Mouse (Mus musculus) adrenal gland, adult 2 months (tissue): ENCODE data around the gene Add2. TPM values are rescaled to one million over a fixed set of nuclear protein-coding genes. Genes with fewer than 3 reads are reported as not detected.
"Not testable (repeated sequence)": the region's sequence is repeated elsewhere in the genome, so short reads cannot be mapped to it uniquely, and the experiment has no call there.

Experiments used
- DNase-seq: peaks from one replicate; pipeline ENCODE4 v3.0.0; 2021
- long read RNA-seq: library from polyadenylated mRNA; stranded (forward); transcript quantifications from one replicate; pipeline ENCODE4 v2.0.0, GENCODE M21; 2021
- polyA plus RNA-seq: library from polyadenylated mRNA; depleted of rRNA; stranded (reverse); fragments of >200 nt; gene quantifications from 2 replicates; pipeline ENCODE4 v1.2.3, GENCODE M21; 2012; rRNA removed
- total RNA-seq, 2 experiments: library from RNA; stranded (reverse); gene quantifications; 2 replicates each; pipeline ENCODE4 v1.2.3; 2021

Gene Add2
- total RNA-seq (1 to 10 TPM in 1 of 2 experiments, under 1 TPM in 1; 0.78 to 1.6 TPM), polyA plus RNA-seq (1.7 and 1.9 TPM in 2 replicates)
- long read RNA-seq = 0 reads

GRCm38 (mm10) chr6:86028601-86029322 is at the start of gene Add2:
Add2 (plus strand) TSS chr6:86028681.
- peak; percentile 13 for DNase-seq

- not testable (repeated sequence) for DNase-seq
Measured at GRCm38 (mm10) chr6:85978736-85979135, 49.7 kb upstream of the Add2 start.

DNA sequence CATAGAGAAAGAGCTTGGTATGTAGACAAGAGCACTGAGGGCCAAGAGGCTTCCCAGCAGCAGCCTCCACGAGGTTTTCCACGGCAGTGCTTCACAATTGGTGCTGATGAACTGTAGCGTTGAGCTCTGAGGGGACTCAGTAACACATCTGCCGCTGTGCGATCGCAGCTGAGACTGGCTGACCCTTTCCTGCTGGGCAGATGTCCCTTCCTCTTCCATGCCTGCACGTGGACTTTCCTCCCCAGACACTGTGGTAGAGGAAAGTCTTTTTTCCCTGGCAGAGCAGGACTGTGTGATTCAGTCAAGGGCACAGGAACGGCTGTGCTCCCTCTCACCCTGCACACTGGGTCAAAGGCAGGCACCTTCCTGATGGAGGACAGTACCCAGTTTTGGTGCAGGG is 44.1 kb upstream of the Add2 start:
- no peak for DNase-seq

DNA sequence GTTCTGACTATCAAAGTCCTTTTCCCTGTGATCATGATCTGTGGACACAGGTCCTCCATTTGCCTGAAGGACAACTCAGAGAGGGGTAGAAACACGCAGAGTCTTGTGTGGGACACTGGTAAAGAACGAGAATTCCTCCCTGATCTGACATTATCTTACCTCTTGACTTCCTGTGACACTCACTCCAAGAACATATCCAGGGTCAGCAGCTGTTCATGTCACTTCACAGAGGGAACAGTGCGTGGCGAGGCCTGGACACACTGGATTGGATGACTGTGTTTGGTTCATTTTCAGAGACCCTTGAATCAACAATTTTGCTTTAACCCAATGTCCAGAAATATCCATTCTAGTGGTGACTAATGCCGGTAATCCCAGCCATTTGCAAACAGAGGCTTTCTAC is 38.9 kb upstream of the Add2 start:
- not testable (repeated sequence) for DNase-seq

DNA sequence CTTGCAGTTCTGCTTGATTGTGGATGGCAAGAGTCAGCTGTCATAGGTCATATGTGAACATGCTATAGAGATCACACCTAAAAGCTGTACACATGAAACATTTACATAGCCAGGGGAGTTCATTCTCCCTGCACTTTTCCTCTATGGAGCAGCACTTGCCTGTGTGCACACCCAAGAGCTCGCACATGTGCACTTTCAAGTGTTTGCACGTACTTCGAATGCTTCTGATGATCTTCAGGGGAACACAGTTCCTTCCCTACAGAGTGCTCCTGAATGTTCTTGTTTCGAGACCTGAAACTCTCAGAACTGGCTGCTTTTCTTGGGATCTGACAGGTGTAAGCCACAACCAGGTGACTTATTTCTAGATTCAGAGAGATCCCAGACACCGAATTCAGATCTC is 37.7 kb upstream of the Add2 start:
- DNase-seq = not testable (repeated sequence)

GRCm38 (mm10) chr6:86003405-86003925 is 25.0 kb upstream of the Add2 start:
- peak; percentile 23 for DNase-seq

GRCm38 (mm10) chr6:86004271-86005148 is 24.0 kb upstream of the Add2 start:
- peak; percentile 78 for DNase-seq

- peak; percentile 62 for DNase-seq
Measured at GRCm38 (mm10) chr6:86009980-86010379, 18.5 kb upstream of the Add2 start.

GRCm38 (mm10) chr6:86014812-86015211 is 13.7 kb upstream of the Add2 start:
- peak; percentile 45 for DNase-seq

DNA sequence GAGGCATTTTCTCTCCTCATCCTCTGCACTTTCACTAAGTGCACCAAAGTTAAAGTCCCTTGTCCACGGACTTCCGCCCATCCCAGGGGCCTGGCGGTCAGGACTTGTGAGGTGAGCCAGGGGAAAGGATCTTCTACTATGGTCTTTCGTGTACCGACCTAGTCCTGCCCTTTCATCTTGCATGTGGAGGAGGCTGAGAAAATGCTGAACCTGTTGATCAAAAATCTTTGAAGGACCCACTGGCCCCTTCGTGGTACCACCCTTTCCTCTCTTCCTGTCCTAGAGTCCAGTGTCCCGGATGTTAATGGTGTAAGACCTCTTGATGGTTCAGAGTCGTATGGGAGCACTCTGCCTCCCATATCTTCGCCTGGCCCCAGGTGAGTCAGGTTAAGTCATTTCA is 12.6 kb upstream of the Add2 start, which contains the start of gene Figla:
Gene Figla, plus strand, starts transcription at position 301 of the 400 bp plus-strand sequence.
- DNase-seq = no peak

- no peak for DNase-seq
Measured at GRCm38 (mm10) chr6:86016793-86017350, 11.6 kb upstream of the Add2 start.

DNA sequence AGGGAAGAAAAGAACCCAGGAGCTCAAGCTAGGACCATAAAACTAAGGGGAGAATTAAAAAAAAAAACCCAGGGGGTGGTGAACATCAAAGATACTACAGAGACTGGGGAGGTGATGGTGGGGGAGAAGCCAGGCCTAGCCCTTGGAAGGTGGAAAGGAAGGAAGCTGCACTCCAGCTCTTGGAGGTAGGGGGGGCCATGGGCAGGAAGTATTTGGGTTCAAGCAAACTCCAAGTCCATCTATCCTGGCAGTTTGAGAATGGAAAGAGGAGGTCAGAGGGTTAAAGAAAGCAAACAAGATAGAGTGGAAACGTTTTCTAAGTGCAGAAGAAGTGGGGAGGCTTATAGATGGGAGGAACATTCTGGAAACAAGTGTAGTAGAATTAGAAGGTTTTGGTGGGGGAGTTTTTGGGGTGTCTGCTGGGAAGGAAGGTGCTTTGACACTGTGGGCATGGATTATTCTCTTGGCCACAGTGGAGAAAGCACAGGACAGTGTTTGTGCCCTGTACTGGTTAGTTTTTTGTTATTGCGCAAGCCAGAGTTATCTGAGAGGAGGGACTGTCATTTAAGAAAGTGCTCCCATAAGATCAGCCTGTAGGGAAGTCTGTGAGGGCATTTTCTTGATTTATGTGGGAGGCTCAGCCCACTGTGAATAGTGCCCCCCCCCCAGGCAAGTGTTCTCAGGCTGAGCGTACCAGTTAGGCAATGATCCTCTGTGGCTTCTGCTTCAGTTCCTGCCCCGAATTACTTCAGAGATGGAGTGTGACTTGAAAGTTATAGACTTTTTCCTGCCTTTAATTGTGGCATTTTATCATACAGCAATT is 8.9 kb upstream of the Add2 start:
- DNase-seq = no peak

DNA sequence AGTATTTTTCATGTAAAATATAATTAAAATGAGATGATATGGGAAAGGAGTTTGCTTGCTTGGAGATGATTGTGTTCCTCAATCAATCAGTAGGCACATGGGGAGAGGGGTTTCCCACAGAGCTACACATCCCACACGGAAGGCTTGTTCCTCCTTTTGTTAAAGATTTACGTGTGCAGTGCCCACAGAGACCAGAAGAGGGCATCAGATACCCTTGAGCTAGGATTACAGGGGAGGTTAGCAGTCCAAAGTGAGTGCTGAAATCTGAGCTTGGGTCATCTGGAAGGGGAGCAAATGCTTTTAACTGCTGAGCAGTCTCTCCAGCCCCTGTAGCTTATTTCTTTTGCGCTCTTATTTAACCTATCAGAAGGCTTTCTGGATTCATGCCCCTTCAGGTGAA is 7.5 kb upstream of the Add2 start:
- peak; percentile 40 for DNase-seq

DNA sequence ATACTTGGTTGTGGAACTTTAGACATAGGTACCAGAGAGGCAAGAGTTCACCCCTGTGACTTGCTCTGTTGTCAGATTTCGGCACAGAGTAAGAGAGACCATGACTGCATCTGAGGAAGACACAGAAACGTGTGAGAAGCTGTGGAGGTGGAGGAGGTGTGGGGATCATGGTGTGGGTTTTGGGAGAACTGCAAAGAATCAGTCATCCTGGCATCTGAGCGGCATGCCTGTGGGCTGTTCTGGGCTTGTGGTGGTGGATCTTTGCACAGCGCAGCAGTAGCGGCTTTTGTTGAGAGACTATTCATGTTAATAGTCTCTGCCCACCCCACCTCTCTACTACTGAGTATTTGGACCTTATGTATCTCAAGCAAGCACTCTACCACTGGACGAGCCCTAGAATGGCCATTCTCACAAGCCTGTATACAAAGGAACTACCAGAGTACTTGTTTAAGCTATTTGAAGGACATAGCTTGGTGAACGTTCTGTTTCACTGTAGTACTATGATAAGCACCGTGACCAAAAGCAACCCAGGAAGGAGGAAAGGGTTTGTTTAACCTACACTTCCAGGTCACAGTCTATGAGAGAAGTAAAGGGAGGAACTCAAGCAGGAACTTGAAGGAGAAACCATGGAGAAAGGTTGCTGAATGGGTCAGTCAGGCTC is 1.7 kb upstream of the Add2 start:
- DNase-seq = no peak

DNA sequence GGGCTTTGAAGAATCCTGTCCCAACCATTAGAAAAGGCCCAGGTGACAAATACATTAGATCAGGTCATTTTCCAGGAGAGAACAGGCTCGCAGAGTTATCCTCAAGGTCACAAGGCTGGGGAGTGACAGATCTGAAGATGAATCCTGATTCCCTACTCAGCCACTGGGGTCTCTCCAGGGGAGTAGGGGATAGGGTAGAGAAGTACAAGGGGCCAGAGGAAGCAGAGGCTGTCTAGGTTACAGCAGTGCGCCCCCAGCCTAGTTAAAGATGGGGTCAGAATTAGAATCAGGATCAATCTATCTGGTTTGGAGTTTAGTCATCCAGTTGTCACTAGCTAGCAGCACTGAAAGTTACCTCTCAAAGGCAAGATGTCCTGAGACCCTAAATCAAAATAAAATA is 331 bp upstream of the Add2 start:
- DNase-seq = no peak

DNA sequence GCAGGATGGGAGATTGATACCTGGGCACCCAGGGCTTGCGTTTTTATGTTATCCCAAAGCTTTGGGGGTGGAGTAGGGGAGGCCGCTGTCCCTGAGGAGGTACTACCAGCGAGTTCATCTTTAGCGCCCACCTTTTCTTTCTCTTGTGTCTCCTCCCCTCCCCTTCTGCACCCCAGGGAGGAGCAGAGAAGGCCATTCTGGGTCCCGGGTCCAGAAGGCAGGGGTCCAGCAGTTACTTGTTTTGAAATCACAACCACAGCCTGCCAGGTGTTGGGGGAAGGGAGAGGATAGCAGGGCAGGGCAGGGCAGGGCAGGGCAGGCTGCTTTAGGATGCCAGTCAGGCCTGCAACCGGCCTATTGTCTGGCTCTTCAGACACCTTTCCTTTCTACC is 837 bp downstream of the Add2 start:
- DNase-seq = no peak

GRCm38 (mm10) chr6:86031527-86031926 is 3.0 kb downstream of the Add2 start:
- peak; percentile 18 for DNase-seq

DNA sequence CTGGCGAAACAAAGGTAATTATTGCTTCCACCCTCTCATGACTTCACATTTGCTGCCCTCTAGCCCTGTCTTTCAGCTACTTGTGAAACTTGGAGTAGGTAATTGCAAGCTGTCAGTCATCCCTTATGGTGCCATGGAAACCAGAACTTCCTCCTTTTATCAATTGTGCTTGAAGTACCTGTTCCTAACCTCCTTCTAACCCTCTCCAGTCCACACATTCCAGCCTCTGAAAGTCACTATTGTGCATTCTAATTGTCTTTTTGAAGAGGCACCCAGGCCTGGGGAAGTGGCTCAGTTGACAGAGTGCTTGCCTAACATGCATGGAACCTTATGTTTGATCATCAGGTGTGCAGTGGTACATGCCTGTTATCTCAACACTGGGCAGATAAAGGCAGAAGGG is 5.2 kb downstream of the Add2 start:
- no peak for DNase-seq

- no peak for DNase-seq
Measured at GRCm38 (mm10) chr6:86038901-86039300, 10.4 kb downstream of the Add2 start.

DNA sequence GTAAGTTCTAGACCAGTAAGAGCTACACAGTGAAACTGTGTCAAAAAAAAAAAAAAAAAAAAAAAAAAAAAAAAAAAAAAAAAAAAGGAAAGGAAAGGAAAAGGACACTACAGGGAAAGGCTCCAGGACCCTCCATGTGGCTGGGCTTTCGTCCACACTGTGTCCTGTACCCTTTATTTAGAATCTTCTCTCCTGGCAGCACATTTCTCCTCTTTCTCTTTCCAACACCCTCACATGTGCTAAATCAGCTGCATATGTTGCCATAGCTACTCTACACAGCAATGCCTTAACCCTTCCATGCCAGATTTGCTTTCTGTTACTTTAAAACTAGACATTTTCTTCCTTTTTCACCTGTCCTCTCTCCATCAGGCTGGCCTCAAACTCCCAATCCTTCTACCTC is 11.7 kb downstream of the Add2 start:
- DNase-seq = no peak

DNA sequence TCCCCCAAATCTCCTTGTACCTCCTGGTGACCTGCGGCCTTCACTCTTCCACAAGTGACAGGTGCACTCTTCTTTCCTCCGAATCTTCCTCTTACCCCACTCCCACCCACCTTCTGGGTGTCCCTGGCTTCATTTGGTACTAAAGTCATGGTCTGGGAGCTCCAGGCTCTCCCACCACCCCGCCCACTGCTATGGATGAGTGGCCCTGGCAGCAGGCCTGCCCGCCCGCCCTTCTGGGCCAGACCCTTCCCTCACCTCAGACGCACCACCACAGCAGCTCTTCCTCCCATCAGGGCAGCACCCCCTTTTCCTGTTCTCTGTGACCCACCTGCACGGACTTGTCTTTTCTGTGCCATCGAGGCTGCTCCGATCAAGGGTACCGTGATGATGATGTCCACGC is 19.0 kb downstream of the Add2 start:
- no peak for DNase-seq
